Mouse (Mus musculus): ENCODE measurements at regions not wholly inside any gene's neighbourhood (a gene's known extent, or its start where the extent isn't known, plus 50 kb on each side); places are given as distances from the start of the nearest gene placed in this dataset.

- no peaks in the 10 kb centered on the region for H3K4me1 ChIP-seq (ENCODE audit: control insufficient read depth, insufficient read depth, low read length)
- H3K27ac ChIP-seq (ENCODE audit: control insufficient read depth, insufficient read depth, low read depth, low read length, poor library complexity), result no peak overlapping the region
- TF ChIP-seq POLR2A (IDR thresholded peaks at IDR 0.05; ENCODE audit: borderline replicate concordance, control insufficient read depth, low read depth, low read length) (no peak), CTCF (IDR thresholded peaks at IDR 0.05; ENCODE audit: control insufficient read depth, insufficient read depth, low read length) (no peak)
- WGBS, result 62% methylated on average over 3 of the region's 3 CpGs
- no peak overlapping the region for H3K4me3 ChIP-seq (replicated peaks; ENCODE audit: control insufficient read depth, low read depth, low read length)
Observed at GRCm38 (mm10) chr2:93099780-93100179, 53.8 kb upstream of the Prdm11 start.

GRCm38 (mm10) chr2:93097016-93097415 lies 51.0 kb upstream of the Prdm11 start:
- Histone ChIP-seq H3K4me1 (ENCODE audit: control insufficient read depth, insufficient read depth, low read length) (no peaks in the 10 kb centered on the region), H3K27ac (ENCODE audit: control insufficient read depth, insufficient read depth, low read depth, low read length, poor library complexity) (no peak overlapping the region), H3K4me3 (replicated peaks; ENCODE audit: control insufficient read depth, low read depth, low read length) (no peak overlapping the region)
- TF ChIP-seq POLR2A (IDR thresholded peaks at IDR 0.05; ENCODE audit: borderline replicate concordance, control insufficient read depth, low read depth, low read length) (no peak), CTCF (IDR thresholded peaks at IDR 0.05; ENCODE audit: control insufficient read depth, insufficient read depth, low read length) (no peak)
- 87% methylated on average over 2 of the region's 2 CpGs for WGBS

GRCm38 (mm10) chr2:93096078-93096729 lies 50.2 kb upstream of the Prdm11 start:
- no peak for TF ChIP-seq CTCF (IDR thresholded peaks at IDR 0.05; ENCODE audit: control insufficient read depth, insufficient read depth, low read length)
- no peak for TF ChIP-seq POLR2A (IDR thresholded peaks at IDR 0.05; ENCODE audit: borderline replicate concordance, control insufficient read depth, low read depth, low read length)
- Histone ChIP-seq H3K4me3 (replicated peaks; ENCODE audit: control insufficient read depth, low read depth, low read length) (no peak overlapping the region), H3K4me1 (ENCODE audit: control insufficient read depth, insufficient read depth, low read length) (no peaks in the 10 kb centered on the region), H3K27ac (ENCODE audit: control insufficient read depth, insufficient read depth, low read depth, low read length, poor library complexity) (no peak overlapping the region)
- 71% methylated on average over 6 of the region's 6 CpGs for WGBS

All from bone marrow, adult 2 months (tissue).